Mouse (Mus musculus): ENCODE measurements around the gene Zfp704. TPM values are rescaled to one million over a fixed set of nuclear protein-coding genes. Genes with fewer than 3 reads are reported as not detected.

Gene Zfp704
- total RNA-seq (2018; cell fraction: chromatin; rRNA removed): 10 to 100 TPM in 25 of 26 experiments, 1 to 10 TPM in 1; 9.3 to 91.9 (median 37.5) TPM
- total RNA-seq (2018; cell fraction: cytosol; rRNA removed): 10 to 100 TPM in 13 of 26 experiments, 1 to 10 TPM in 13; 5.5 to 26.0 (median 10.3) TPM
- total RNA-seq (2018; cell fraction: nucleus; rRNA removed): 10 to 100 TPM in 25 of 26 experiments, 1 to 10 TPM in 1; 9.2 to 81.8 (median 26.6) TPM
- polyA plus RNA-seq (2018): 5.2 to 12.9 TPM (median 12.6 TPM) in 3 replicates

- WGBS (ENCODE audit: missing documents): under 1% methylated on average over 79 of the region's 97 CpGs
- no peaks in the 10 kb centered on the region for H3K36me3 ChIP-seq (ENCODE audit: inconsistent target)
- H3K79me2 ChIP-seq (ENCODE audit: inconsistent target): peaks cover 40% of the 10 kb centered on the region; the same call in 1 of the 2 replicates
- H3K4me3 ChIP-seq (ENCODE audit: inconsistent target): peak within 1 kb of the TSS; percentile 66
- no peak within 1 kb of the TSS for H3K27ac ChIP-seq
Measured at GRCm38 (mm10) chr3:9609581-9610341, at the start of gene Zfp704. TSS of gene Zfp704 (minus strand) at chr3:9610085.

- WGBS (ENCODE audit: missing documents): 25% methylated on average over 10 of the region's 10 CpGs
- H3K4me3 ChIP-seq (ENCODE audit: inconsistent target): no peak overlapping the region
- H3K36me3 ChIP-seq (ENCODE audit: inconsistent target): no peaks in the 10 kb centered on the region
- H3K27ac ChIP-seq: no peak overlapping the region
- no peaks in the 10 kb centered on the region for H3K79me2 ChIP-seq (ENCODE audit: inconsistent target)
Measured at GRCm38 (mm10) chr3:9633036-9634005, 23.4 kb upstream of the Zfp704 start.

- Histone ChIP-seq H3K79me2 (ENCODE audit: inconsistent target) (no peaks in the 10 kb centered on the region), H3K36me3 (ENCODE audit: inconsistent target) (no peaks in the 10 kb centered on the region), H3K27ac (no peak overlapping the region), H3K4me3 (ENCODE audit: inconsistent target) (no peak overlapping the region)
- WGBS (ENCODE audit: missing documents): 14% methylated on average over 17 of the region's 17 CpGs
Measured at GRCm38 (mm10) chr3:9629951-9630350, 20.1 kb upstream of the Zfp704 start.

- Histone ChIP-seq H3K36me3 (ENCODE audit: inconsistent target) (no peaks in the 10 kb centered on the region), H3K4me3 (ENCODE audit: inconsistent target) (no peak overlapping the region), H3K79me2 (ENCODE audit: inconsistent target) (no peaks in the 10 kb centered on the region), H3K27ac (no peak overlapping the region)
- WGBS (ENCODE audit: missing documents): 98% methylated on average over 4 of the region's 4 CpGs
Measured at GRCm38 (mm10) chr3:9628041-9628440, 18.2 kb upstream of the Zfp704 start.

GRCm38 (mm10) chr3:9626149-9626548 is 16.3 kb upstream of the Zfp704 start:
- no peaks in the 10 kb centered on the region for H3K79me2 ChIP-seq (ENCODE audit: inconsistent target)
- no peaks in the 10 kb centered on the region for H3K36me3 ChIP-seq (ENCODE audit: inconsistent target)
- H3K4me3 ChIP-seq (ENCODE audit: inconsistent target): no peak overlapping the region
- H3K27ac ChIP-seq: no peak overlapping the region
- 35% methylated on average over 5 of the region's 5 CpGs for WGBS (ENCODE audit: missing documents)

- H3K36me3 ChIP-seq (ENCODE audit: inconsistent target): no peaks in the 10 kb centered on the region
- 92% methylated on average over 12 of the region's 12 CpGs for WGBS (ENCODE audit: missing documents)
- H3K79me2 ChIP-seq (ENCODE audit: inconsistent target): no peaks in the 10 kb centered on the region
- no peak overlapping the region for H3K27ac ChIP-seq
- no peak overlapping the region for H3K4me3 ChIP-seq (ENCODE audit: inconsistent target)
Measured at GRCm38 (mm10) chr3:9620611-9621010, 10.7 kb upstream of the Zfp704 start.

GRCm38 (mm10) chr3:9619562-9620275 is 9.8 kb upstream of the Zfp704 start:
- Histone ChIP-seq H3K27ac (no peak overlapping the region), H3K4me3 (ENCODE audit: inconsistent target) (no peak overlapping the region), H3K79me2 (ENCODE audit: inconsistent target) (no peaks in the 10 kb centered on the region), H3K36me3 (ENCODE audit: inconsistent target) (no peaks in the 10 kb centered on the region)
- 56% methylated on average over 6 of the region's 6 CpGs for WGBS (ENCODE audit: missing documents)

- no peak overlapping the region for H3K4me3 ChIP-seq (ENCODE audit: inconsistent target)
- H3K36me3 ChIP-seq (ENCODE audit: inconsistent target): no peaks in the 10 kb centered on the region
- no peak overlapping the region for H3K27ac ChIP-seq
- 92% methylated on average over 9 of the region's 9 CpGs for WGBS (ENCODE audit: missing documents)
- H3K79me2 ChIP-seq (ENCODE audit: inconsistent target): no peaks in the 10 kb centered on the region
Measured at GRCm38 (mm10) chr3:9617101-9617500, 7.2 kb upstream of the Zfp704 start.

- Histone ChIP-seq H3K27ac (no peak overlapping the region), H3K4me3 (ENCODE audit: inconsistent target) (no peak overlapping the region), H3K36me3 (ENCODE audit: inconsistent target) (no peaks in the 10 kb centered on the region), H3K79me2 (ENCODE audit: inconsistent target) (no peaks in the 10 kb centered on the region)
- WGBS (ENCODE audit: missing documents): 88% methylated on average over 12 of the region's 12 CpGs
Measured at GRCm38 (mm10) chr3:9614676-9615075, 4.8 kb upstream of the Zfp704 start.

GRCm38 (mm10) chr3:9614011-9614410 is 4.1 kb upstream of the Zfp704 start:
- no peak overlapping the region for H3K27ac ChIP-seq
- WGBS (ENCODE audit: missing documents): 92% methylated on average over 8 of the region's 8 CpGs

GRCm38 (mm10) chr3:9611226-9611625 is 1.3 kb upstream of the Zfp704 start:
- Histone ChIP-seq H3K79me2 (ENCODE audit: inconsistent target) (peaks cover 25% of the 10 kb centered on the region; the same call in 1 of the 2 replicates), H3K27ac (no peak overlapping the region), H3K36me3 (ENCODE audit: inconsistent target) (no peaks in the 10 kb centered on the region), H3K4me3 (ENCODE audit: inconsistent target) (no peak overlapping the region)
- 88% methylated on average over 4 of the region's 4 CpGs for WGBS (ENCODE audit: missing documents)

More at GRCm38 (mm10) chr3:9614011-9614410, 4.1 kb upstream of the Zfp704 start:
- Histone ChIP-seq H3K36me3 (ENCODE audit: inconsistent target) (no peaks in the 10 kb centered on the region), H3K4me3 (ENCODE audit: inconsistent target) (no peak overlapping the region), H3K79me2 (ENCODE audit: inconsistent target) (no peaks in the 10 kb centered on the region)

- no peaks in the 10 kb centered on the region for H3K36me3 ChIP-seq (ENCODE audit: inconsistent target)
- no peak overlapping the region for H3K27ac ChIP-seq
- H3K4me3 ChIP-seq (ENCODE audit: inconsistent target): no peak overlapping the region
- 100% methylated on average over 2 of the region's 2 CpGs for WGBS (ENCODE audit: missing documents)
- peaks cover 33% of the 10 kb centered on the region; the same call in 1 of the 2 replicates for H3K79me2 ChIP-seq (ENCODE audit: inconsistent target)
Measured at GRCm38 (mm10) chr3:9610426-9610825, 541 bp upstream of the Zfp704 start.

- H3K4me3 ChIP-seq (ENCODE audit: inconsistent target): peak overlapping the region; percentile 66
- under 1% methylated on average over 73 of the region's 94 CpGs for WGBS (ENCODE audit: missing documents)
- peaks cover 47% of the 10 kb centered on the region; the same call in 1 of the 2 replicates for H3K79me2 ChIP-seq (ENCODE audit: inconsistent target)
- H3K36me3 ChIP-seq (ENCODE audit: inconsistent target): no peaks in the 10 kb centered on the region
- no peak overlapping the region for H3K27ac ChIP-seq
Measured at GRCm38 (mm10) chr3:9608906-9609580, 842 bp downstream of the Zfp704 start.
